Mouse (Mus musculus) layer of hippocampus, adult 9-11 months (tissue): ENCODE measurements at regions not wholly inside any gene's neighbourhood (a gene's known extent, or its start where the extent isn't known, plus 50 kb on each side); places are given as distances from the start of the nearest gene placed in this dataset.

Experiments used
- DNase-seq: peaks from one replicate; pipeline ENCODE4 v3.0.0; 2022

- DNase-seq: no peak
Measured at GRCm38 (mm10) chr3:137795754-137796315, 68.5 kb upstream of the H2afz start.

- DNase-seq: no peak
Measured at GRCm38 (mm10) chr3:137798769-137799168, 65.5 kb upstream of the H2afz start.

GRCm38 (mm10) chr3:137801402-137802020 lies 62.8 kb upstream of the H2afz start:
- DNase-seq: no peak

GRCm38 (mm10) chr3:137807423-137807822 lies 56.9 kb upstream of the H2afz start:
- no peak for DNase-seq

GRCm38 (mm10) chr3:137807913-137808684 lies 56.2 kb upstream of the H2afz start:
- DNase-seq: no peak

- no peak for DNase-seq
Measured at GRCm38 (mm10) chr3:137810123-137810522, 54.2 kb upstream of the H2afz start.
